Mouse (Mus musculus): ENCODE measurements around the gene Hoxb5.

- TF ChIP-seq CTCF (IDR thresholded peaks at IDR 0.05; ENCODE audit: borderline replicate concordance, control insufficient read depth, extremely low read depth, insufficient read depth, low read length, poor library complexity) (no peak), POLR2A (IDR thresholded peaks at IDR 0.05; ENCODE audit: control insufficient read depth, extremely low read depth, insufficient read depth, low read length, poor library complexity) (no peak)
These were observed 10.4 kb upstream of the Hoxb5 start for GRCm38 (mm10) chr11:96292565-96293301.
